Mouse (Mus musculus) thymus, postnatal 14 days (tissue): ENCODE measurements around the gene Rinl.

Source experiments
- DNase-seq: peaks from one replicate; pipeline ENCODE4 v3.0.0; 2021

Rinl gene

GRCm38 (mm10) chr7:28788307-28789195 is at the start of gene Rinl:
Rinl (plus strand) TSS chr7:28788969.
- peak; percentile 87 for DNase-seq

- no peak for DNase-seq
Measured at GRCm38 (mm10) chr7:28739829-28740228, 48.9 kb upstream of the Rinl start.

DNA sequence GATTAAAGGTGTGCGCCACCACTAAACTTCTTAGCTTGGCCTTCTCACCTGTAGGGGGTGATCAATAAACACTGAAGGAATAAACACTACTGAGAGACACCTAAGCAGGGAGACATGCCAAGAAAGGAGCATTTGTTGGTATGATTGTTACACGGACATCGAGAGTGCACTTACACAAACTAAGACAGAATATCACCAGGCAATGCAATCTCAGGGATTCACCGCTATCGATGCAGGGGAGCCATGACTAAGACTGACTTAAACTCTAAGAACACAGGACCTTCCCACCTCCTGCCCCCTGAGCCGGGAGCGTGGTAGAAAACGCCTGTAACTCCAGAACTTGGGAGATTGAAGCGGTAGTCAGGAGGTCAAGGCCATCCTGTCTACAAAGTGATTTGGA is 47.8 kb upstream of the Rinl start:
- no peak for DNase-seq

DNA sequence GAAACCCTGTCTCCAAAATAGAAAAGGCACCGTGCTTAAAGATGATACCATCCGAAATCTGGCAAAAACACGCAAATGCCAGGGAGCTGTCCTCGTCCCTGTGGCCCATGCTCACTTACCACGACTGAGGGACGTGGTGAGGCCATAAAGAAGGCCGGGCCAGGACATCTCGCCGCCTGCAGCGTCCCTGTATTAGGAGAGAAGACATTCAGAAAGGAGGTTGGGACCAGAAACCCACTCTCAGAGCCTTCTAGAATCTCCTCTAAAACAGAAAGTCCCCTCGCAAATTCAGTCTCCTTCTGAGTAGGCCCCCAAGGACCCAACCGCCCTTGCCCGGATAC is 47.4 kb upstream of the Rinl start:
- no peak for DNase-seq

DNA sequence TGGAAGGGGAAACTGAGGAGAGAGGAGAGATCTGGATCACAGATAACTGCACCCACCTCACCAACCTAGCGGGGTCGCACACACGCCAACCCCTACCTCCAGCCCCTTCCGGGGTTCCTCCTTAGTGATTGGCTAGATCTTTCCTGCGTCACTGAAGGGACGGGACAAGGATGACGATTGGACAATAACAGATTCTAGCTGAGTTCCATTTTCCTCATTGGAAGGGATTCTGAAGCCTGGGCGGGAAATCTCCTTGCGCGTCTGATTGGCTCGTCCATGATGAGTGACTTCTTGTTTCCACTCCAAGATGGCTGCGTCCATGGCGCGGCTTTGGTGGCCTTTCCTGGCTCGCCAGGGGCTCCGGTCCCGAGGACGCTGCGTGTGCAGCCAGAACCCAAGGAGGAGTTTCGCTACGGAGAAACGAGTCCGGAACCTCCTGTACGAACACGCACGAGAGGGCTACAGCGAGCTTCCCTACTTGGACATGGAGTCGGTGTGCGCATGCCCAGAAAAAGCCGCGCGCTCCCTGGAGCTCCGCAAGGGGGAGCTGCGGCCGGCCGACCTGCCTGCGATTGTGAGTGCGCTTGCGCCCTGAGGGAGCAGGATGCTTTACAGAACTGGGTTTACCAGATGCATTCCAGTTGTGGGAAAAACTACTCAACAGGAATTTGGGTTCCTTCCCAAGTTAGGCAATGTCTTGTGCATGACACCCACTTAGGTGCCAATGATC is 46.9 kb upstream of the Rinl start, which contains the start of the genes Mrps12 and Sars2:
Gene Mrps12, minus strand, starts transcription at position 112 of the 730 bp plus-strand sequence.
Gene Sars2, plus strand, starts transcription at position 284 of the 730 bp plus-strand sequence.
- DNase-seq = peak; percentile 93

DNA sequence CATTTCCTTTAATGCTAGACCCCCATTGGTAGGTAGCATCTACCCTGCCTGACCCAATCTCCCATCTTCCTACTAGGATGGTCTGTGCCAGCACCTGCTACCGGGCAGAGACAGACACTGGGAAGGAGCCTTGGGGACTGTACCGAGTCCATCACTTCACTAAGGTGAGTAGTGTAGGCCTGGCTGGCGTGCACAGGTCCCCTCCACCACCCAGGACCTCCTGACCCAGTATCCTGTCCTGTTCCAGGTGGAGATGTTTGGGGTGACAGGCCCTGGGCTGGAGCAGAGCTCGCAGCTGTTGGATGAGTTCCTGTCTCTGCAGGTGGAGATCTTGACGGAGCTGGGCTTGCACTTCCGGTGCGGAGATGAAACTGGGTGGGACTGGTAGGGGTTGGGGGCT is 38.8 kb upstream of the Rinl start:
- no peak for DNase-seq

DNA sequence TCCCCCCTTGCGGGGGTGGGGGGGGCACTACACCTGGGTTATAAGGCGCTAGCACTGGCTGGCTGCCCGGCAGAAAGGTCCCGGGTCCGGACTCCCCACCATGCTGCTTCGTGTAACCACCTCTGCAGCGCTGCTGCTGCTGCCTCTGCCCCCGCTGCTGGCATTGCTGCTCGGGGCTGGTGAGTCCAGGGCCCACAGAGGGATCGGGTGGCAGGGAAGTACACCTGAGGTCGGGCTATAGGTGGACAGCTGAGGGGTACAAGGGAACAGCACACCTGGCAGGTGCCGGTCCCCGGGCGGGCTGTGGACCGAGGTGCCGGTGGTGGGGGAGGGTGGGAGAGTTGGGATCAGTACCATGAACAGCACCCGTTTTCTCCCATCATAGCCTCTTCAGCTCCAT is 32.7 kb upstream of the Rinl start, which contains the start of gene Ccer2:
Gene Ccer2, plus strand, starts transcription at position 96 of the 400 bp plus-strand sequence.
- DNase-seq = no peak

GRCm38 (mm10) chr7:28758623-28759022 is 30.1 kb upstream of the Rinl start:
- no peak for DNase-seq

DNA sequence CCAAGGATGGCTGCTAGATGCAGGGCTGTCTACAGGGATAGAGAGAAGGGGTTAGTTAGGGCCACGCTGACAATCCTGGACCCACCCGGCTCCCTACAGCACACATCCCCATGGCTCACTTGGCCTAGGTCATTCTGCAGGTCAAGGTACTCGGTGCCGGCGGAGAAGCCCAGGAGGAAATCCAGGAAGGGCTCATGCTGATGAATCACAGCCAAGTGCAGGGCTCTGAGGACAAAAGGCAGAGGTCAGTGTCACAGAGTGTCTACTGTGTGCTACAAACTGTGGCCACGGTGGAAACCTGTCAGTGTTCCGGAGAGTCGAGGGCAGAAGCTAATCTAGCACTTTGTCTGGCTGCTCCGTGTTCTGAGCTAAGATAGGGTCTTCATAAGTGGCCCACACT is 26.9 kb upstream of the Rinl start:
- no peak for DNase-seq

- DNase-seq = no peak
Measured at GRCm38 (mm10) chr7:28765211-28765610, 23.6 kb upstream of the Rinl start.

DNA sequence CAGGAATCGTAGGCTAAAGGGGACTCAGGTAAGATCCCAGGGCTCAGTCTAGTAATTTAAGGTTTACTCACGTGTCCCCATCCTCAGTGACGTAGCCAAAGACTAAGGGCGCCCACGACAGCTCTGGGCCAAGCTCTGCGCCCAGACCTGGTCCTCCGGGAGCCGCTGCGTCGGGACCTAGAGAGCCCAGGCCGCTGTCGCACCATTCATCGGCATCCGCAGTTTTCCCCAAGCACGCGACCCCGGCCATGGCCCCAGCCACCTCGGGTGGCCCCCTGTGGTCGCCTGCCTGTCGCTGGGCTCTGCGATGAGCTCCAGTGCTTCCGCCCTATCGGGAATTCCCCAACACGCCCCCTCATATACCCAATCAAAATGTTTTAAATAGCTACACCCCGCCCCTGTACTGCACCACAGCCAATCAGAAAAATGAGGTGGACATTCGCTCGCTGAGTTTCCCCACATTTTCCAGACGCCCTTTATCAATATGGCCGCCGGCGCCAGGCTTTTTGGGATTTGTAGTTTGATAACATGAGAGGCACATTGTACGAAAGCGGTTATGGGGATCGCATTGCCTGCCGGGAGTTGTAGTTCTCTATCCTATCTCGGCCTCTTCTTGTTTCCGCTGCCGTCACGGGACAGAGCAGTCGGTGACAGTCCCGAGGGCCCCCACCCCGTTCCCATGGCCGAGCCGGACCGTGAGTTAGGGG is 22.4 kb upstream of the Rinl start, which contains the start of gene Sirt2:
Gene Sirt2, plus strand, starts transcription at position 563 of the 707 bp plus-strand sequence.
- DNase-seq = peak; percentile 95

GRCm38 (mm10) chr7:28766910-28767309 is 21.9 kb upstream of the Rinl start:
- no peak for DNase-seq

- DNase-seq = no peak
Measured at GRCm38 (mm10) chr7:28767462-28767965, 21.3 kb upstream of the Rinl start, which contains the start of gene Nfkbib. Nfkbib (minus strand) TSS chr7:28767512.

- DNase-seq = no peak
Measured at GRCm38 (mm10) chr7:28769414-28769958, 19.3 kb upstream of the Rinl start.

- DNase-seq = no peak
Measured at GRCm38 (mm10) chr7:28770309-28770708, 18.5 kb upstream of the Rinl start.

- no peak for DNase-seq
Measured at GRCm38 (mm10) chr7:28771867-28772266, 16.9 kb upstream of the Rinl start.

DNA sequence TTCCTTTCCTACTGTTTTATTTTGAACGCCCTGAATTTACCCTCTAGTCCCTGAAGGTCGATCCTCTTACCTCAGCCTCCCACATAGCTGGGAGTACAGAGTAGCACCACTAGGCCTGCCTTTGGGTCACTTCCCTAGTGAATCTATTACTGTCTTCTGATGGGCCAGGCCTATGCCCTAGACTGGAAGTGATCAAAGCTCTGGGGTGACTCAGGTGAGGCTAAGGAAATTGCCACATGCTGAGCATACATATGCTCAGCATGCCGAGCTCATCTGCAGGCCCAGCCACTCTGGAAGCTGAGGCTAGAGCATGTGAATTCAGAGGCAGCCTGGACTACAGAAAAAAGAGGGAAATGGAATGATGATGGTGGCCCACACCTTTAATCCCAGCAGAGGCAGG is 15.6 kb upstream of the Rinl start:
- DNase-seq = no peak

DNA sequence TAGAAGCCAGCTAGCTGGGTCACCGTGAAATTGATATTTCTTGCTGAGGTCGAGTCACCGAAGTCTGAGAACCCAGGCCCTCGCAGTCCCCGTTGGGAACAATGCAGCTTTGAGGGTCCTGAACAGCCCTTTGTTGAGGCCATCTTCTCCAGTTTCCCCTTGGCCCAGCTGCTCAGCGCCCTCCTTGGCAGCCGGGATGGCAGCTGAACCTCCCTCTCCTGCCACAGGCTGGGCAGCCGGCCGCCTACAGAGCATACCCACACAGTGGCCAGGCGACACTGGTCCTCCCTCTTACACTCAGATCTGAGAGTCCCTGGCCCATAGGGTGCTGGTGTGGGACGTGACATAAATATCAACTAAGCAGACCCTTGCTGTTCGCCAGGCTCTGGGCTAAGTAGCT is 14.6 kb upstream of the Rinl start:
- no peak for DNase-seq

- DNase-seq = no peak
Measured at GRCm38 (mm10) chr7:28775129-28775528, 13.6 kb upstream of the Rinl start.

GRCm38 (mm10) chr7:28778825-28779224 is 9.9 kb upstream of the Rinl start:
- DNase-seq = no peak

- DNase-seq = peak; percentile 95
Measured at GRCm38 (mm10) chr7:28780067-28780658, 8.6 kb upstream of the Rinl start.

- DNase-seq = peak; percentile 81
Measured at GRCm38 (mm10) chr7:28780857-28781256, 7.9 kb upstream of the Rinl start.
